ENCODE assay signal across 23 mouse cellular contexts in the genomic region with DNA sequence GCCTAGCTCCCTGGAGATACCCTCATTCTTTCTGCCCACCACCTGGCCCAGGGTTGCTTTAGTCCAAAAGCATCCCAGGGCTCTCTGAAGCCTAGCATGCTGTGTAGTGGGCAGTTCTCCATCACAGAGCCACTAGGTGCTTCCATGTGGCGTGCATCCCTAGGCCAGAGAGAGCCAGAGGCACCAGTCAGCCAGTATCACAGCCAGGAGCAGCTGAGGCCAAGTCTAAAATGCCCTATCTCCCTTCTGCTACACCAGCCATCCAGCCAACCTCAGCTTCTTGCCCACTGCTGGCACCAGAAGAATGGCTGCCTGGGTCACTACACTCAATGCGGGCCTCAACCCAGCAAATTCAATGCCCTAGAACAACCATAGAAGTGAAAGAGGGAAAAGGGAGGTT. TPM values are rescaled to one million over a fixed set of nuclear protein-coding genes. Genes with fewer than 3 reads are reported as not detected.
A peak's percentile ranks its signal among the peaks of the same experiment; 100 is the strongest.
DNase-seq lines count a peak whose midpoint lies in the region; ATAC-seq lines count a peak whose summit lies in the region.
"Had no signal": no experiment of that assay in that cellular context is flagged by ENCODE, and none has a peak within 500 bp of the region (broad histone marks: within the 10 kb centered on the region; RNA-seq: fewer than 3 reads in every experiment).

No protein-coding gene starts in this region.

- 79% methylated on average over 2 of the region's 2 CpGs for WGBS in hindbrain, embryonic 15.5 days
- WGBS in hindbrain, embryonic 13.5 days, result 87% methylated on average over 2 of the region's 2 CpGs

- no peaks in the 10 kb centered on the region for H3K4me1 ChIP-seq in hindbrain, embryonic 15.5 days (replicated peaks)
- no peaks in the 10 kb centered on the region for H3K4me1 ChIP-seq in hindbrain, embryonic 13.5 days (replicated peaks)
- H3K4me1 ChIP-seq: embryonic facial prominence, embryonic 15.5 days; forebrain, embryonic 10.5 days; heart, embryonic 10.5 days had no signal

- intact Hi-C loops in left cerebral cortex, postnatal 4 days (cut with DNase I), result no loop called here

- DNase-seq in cerebellum, postnatal 14 days, result peak; percentile 59 to 77
- no peak for DNase-seq in cerebellum, adult 8-10 months
- DNase-seq in left cerebral cortex, postnatal 4 days, result peak; percentile 73
- no peak for DNase-seq in left cerebral cortex, adult 8-10 months (ENCODE audit: low spot score in 2 of 2)
- no peak for DNase-seq in frontal cortex, postnatal 25 days (ENCODE audit: low spot score in 2 of 2)
- DNase-seq: adrenal gland, postnatal 14 days; embryo, embryonic 11 days; gastrocnemius, postnatal 36 days; heart, adult 18-20 months; heart, postnatal 10 days; kidney, adult 2 months had no signal

- ATAC-seq in hindbrain, embryonic 15.5 days (ENCODE audit: low FRiP score, low read depth), result peak; percentile 51; the same call in 1 of the 2 replicates
- no peak for ATAC-seq in hindbrain, embryonic 13.5 days (ENCODE audit: low FRiP score)
- ATAC-seq: activated CD4-positive, CD25-positive, alpha-beta regulatory T cell, adult 4 months; forebrain, embryonic 14.5 days; intestine, embryonic 16.5 days; Patski had no signal

- no peaks in the 10 kb centered on the region for H3K27me3 ChIP-seq in hindbrain, embryonic 15.5 days
- no peaks in the 10 kb centered on the region for H3K27me3 ChIP-seq in hindbrain, embryonic 13.5 days
- H3K27me3 ChIP-seq: embryonic facial prominence, embryonic 15.5 days had no signal

- H3K4me2 ChIP-seq in hindbrain, embryonic 15.5 days, result no peak overlapping the region
- H3K4me2 ChIP-seq in hindbrain, embryonic 13.5 days, result no peak overlapping the region
- H3K4me2 ChIP-seq: embryonic facial prominence, embryonic 15.5 days had no signal

- H3K9me3 ChIP-seq in hindbrain, embryonic 15.5 days, result no peaks in the 10 kb centered on the region
- no peaks in the 10 kb centered on the region for H3K9me3 ChIP-seq in hindbrain, embryonic 13.5 days
- H3K9me3 ChIP-seq: embryonic facial prominence, embryonic 15.5 days; forebrain, embryonic 10.5 days; heart, embryonic 10.5 days had no signal

- no peaks in the 10 kb centered on the region for H3K36me3 ChIP-seq in hindbrain, embryonic 15.5 days
- no peaks in the 10 kb centered on the region for H3K36me3 ChIP-seq in hindbrain, embryonic 13.5 days
- H3K36me3 ChIP-seq: embryonic facial prominence, embryonic 15.5 days; forebrain, embryonic 10.5 days; heart, embryonic 10.5 days had no signal

- H3K4me3 ChIP-seq in hindbrain, embryonic 15.5 days, result no peak overlapping the region
- no peak overlapping the region for H3K4me3 ChIP-seq in hindbrain, embryonic 13.5 days
- H3K4me3 ChIP-seq: embryonic facial prominence, embryonic 15.5 days; erythroblast, embryonic 14.5 days; forebrain, embryonic 10.5 days; heart, embryonic 10.5 days had no signal

- H3K27ac ChIP-seq in hindbrain, embryonic 15.5 days (replicated peaks), result no peak overlapping the region
- no peak overlapping the region for H3K27ac ChIP-seq in hindbrain, embryonic 13.5 days
- H3K27ac ChIP-seq: embryonic facial prominence, embryonic 15.5 days; forebrain, embryonic 10.5 days; heart, embryonic 10.5 days had no signal

- no peak overlapping the region for H3K9ac ChIP-seq in hindbrain, embryonic 15.5 days
- no peak overlapping the region for H3K9ac ChIP-seq in hindbrain, embryonic 13.5 days
- H3K9ac ChIP-seq: embryonic facial prominence, embryonic 15.5 days had no signal

RNA-seq across cellular contexts. Expression of gene Ntrk3, which starts 56.9 kb away (rescaled TPM):
- 22.2 and 23.3 TPM in 2 replicates for polyA plus RNA-seq in hindbrain, embryonic 15.5 days (2015; fragmentation: Nextera tagmentation; extraction: Ambion mirVana)
- polyA plus RNA-seq in hindbrain, embryonic 13.5 days (2015; fragmentation: Nextera tagmentation; extraction: Ambion mirVana), result 21.1 and 22.6 TPM in 2 replicates
- total RNA-seq in left cerebral cortex, postnatal 4 days (2021), result 100 to 1,000 TPM; 130 to 143 TPM
- 100 to 1,000 TPM; 128 to 161 (median 134) TPM for total RNA-seq in left cerebral cortex, adult 8-10 months (2022)
- total RNA-seq: common myeloid progenitor, adult 5-6 weeks; hematopoietic stem cell, adult 5-6 weeks had no signal
- polyA plus RNA-seq: erythroblast, embryonic 14.5 days had no signal

Comparison
In these comparisons a context has a peak if more than half of its experiments do, and no peak if none do; other contexts are left out.
1. DNase-seq: peak in cerebellum, postnatal 14 days (2 of 2) and left cerebral cortex, postnatal 4 days (single experiment); none in cerebellum, adult 8-10 months (single experiment), left cerebral cortex, adult 8-10 months (0 of 2) and frontal cortex, postnatal 25 days (0 of 2).